Mouse (Mus musculus): ENCODE data around the gene Lgals7. TPM values are rescaled to one million over a fixed set of nuclear protein-coding genes. Genes with fewer than 3 reads are reported as not detected.
A peak's percentile ranks its signal among the peaks of the same experiment; 100 is the strongest.

Gene Lgals7
- total and polyA plus RNA-seq, 3 experiments = 0.61 to 4.0 TPM; not detected in 1

DNA sequence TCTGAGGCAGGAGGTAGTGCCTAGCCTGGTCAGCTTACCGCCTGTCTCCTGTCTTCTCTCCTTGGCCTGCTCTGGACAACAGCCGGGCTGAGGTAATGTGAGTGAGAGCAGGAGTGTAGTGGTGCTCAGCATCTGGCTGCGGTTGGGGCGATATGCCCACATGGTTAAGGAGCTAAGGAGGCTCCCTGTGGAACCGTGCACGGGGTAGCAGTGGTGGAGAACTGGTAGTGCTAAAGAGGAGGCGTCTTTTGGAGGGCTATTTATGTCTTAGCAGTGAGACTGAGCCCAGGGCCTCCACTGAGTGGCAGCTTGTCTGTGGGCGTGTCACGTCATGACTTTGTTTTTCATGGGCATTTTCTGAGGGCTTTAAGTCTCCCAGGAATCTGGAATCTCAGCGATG, 40.1 kb downstream of the Lgals7 start:
- H3K36me3 ChIP-seq (ENCODE audit: control insufficient read depth, insufficient read depth, low read length) = peaks cover 13% of the 10 kb centered on the region
- no peak for TF ChIP-seq CTCF (IDR thresholded peaks at IDR 0.05)
- no peaks in the 10 kb centered on the region for H3K79me2 ChIP-seq (replicated peaks; ENCODE audit: control insufficient read depth, insufficient read depth, low read length)
- no peak overlapping the region; the same call in 1 of the 2 replicates for H3K9ac ChIP-seq (ENCODE audit: low read depth, low read length)
- peak overlapping the region; percentile 82; the same call in 1 of the 2 replicates for H3K27ac ChIP-seq
- DNase-seq = no peak
- H3K4me3 ChIP-seq = no peak overlapping the region
- H3K27me3 ChIP-seq (ENCODE audit: control insufficient read depth, insufficient read depth, low read length) = no peaks in the 10 kb centered on the region
- intact Hi-C loops (cut with DNase I) = no loop called here
- 66% methylated on average over 10 of the region's 10 CpGs for WGBS
- peaks cover 14% of the 10 kb centered on the region for H3K4me1 ChIP-seq (ENCODE audit: control insufficient read depth, insufficient read depth, low read length)

DNA sequence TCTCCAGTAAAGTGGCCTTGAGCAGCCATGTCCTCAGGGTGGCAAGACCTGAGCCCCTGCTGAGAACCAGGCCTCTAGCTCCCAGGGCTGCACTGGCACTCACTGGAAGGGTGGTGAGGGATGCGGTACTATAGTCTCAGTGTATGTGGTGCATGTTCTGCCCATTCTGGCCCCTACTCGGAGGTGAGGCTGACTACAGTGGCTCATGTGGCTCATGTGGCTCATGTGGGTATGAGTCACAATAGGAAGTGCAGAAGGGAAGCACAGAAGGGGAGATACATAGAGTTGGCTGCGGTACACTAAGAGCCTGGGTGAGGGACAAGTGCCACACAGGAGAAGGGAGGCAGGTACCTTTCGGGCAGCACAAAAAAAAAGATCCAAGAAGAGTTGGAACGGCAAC, 43.5 kb downstream of the Lgals7 start:
- intact Hi-C loops (cut with DNase I) = no loop called here
- no peak overlapping the region for H3K9ac ChIP-seq (ENCODE audit: low read depth, low read length)
- DNase-seq = no peak
- 77% methylated on average over 5 of the region's 5 CpGs for WGBS
- no peaks in the 10 kb centered on the region for H3K79me2 ChIP-seq (replicated peaks; ENCODE audit: control insufficient read depth, insufficient read depth, low read length)
- H3K4me3 ChIP-seq = no peak overlapping the region
- TF ChIP-seq CTCF (IDR thresholded peaks at IDR 0.05) (no peak), EP300 (IDR thresholded peaks at IDR 0.05; ENCODE audit: insufficient read depth, low read depth, low read length) (no peak), POLR2A (IDR thresholded peaks at IDR 0.05; ENCODE audit: insufficient read depth, low read depth, low read length) (no peak)
- peaks cover 14% of the 10 kb centered on the region for H3K4me1 ChIP-seq (ENCODE audit: control insufficient read depth, insufficient read depth, low read length)
- no peak overlapping the region for H3K27ac ChIP-seq
- no peaks in the 10 kb centered on the region for H3K27me3 ChIP-seq (ENCODE audit: control insufficient read depth, insufficient read depth, low read length)
- H3K36me3 ChIP-seq (ENCODE audit: control insufficient read depth, insufficient read depth, low read length) = peaks cover 21% of the 10 kb centered on the region; the same call in 1 of the 2 replicates

DNA sequence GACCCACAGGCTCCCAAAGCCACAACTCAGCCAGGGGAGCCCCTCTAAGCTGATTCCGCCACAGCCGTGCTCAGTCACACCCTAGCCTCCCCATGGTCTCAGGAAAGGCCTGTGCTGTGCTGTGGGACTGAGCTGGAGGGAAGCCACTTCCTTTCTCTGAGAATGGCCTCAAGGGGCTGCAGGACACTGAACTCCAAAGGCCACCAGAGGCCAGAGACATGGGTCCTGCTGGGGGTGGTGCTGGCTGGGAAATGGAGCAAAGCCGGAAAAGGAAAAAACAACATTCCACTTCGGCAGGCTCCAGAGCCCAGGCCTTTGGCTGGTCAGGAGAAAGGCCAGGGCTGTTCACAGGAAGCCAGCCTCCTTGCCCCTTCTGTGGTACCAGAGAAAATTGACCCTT, 48.0 kb downstream of the Lgals7 start:
- Histone ChIP-seq H3K27ac (peak overlapping the region; percentile 93), H3K4me1 (ENCODE audit: control insufficient read depth, insufficient read depth, low read length) (peaks cover 23% of the 10 kb centered on the region), H3K9ac (ENCODE audit: low read depth, low read length) (peak overlapping the region; percentile 64), H3K4me3 (no peak overlapping the region), H3K27me3 (ENCODE audit: control insufficient read depth, insufficient read depth, low read length) (no peaks in the 10 kb centered on the region), H3K36me3 (ENCODE audit: control insufficient read depth, insufficient read depth, low read length) (peaks cover 32% of the 10 kb centered on the region), H3K79me2 (replicated peaks; ENCODE audit: control insufficient read depth, insufficient read depth, low read length) (no peaks in the 10 kb centered on the region)
- peak; percentile 73 to 86 for DNase-seq
- 41% methylated on average over 4 of the region's 4 CpGs for WGBS
- TF ChIP-seq POLR2A (IDR thresholded peaks at IDR 0.05; ENCODE audit: insufficient read depth, low read depth, low read length) (peak; percentile 55; the same call in 1 of the 2 replicates), CTCF (IDR thresholded peaks at IDR 0.05) (peak; percentile 65), EP300 (IDR thresholded peaks at IDR 0.05; ENCODE audit: insufficient read depth, low read depth, low read length) (peak; percentile 96)
- intact Hi-C loops (cut with DNase I) = loop anchor here (2.0 kb wide), 1 partner anchor 47 kb away; no protein-coding TSS in a partner anchor

DNA sequence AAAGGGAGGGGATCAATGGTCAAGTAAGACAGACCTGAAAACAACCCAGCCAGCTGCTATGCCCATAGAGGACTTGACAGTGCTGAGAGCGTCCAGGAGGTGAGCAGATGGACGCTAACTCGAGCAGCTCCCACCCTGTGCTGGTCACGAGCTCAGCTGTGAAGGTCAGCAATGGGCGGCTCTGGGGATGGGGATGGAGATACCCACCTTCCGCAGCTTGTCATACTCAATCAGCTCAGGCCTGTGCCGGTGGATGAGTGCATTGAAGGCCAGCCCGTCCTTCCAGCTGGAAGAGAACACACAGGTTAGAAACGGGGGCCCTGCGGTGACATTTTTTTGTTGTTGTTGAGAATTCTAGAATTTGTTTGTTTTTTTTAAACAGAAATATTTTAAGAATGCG, 49.5 kb downstream of the Lgals7 start:
- 70% methylated on average over 11 of the region's 11 CpGs for WGBS
- Histone ChIP-seq H3K4me1 (ENCODE audit: control insufficient read depth, insufficient read depth, low read length) (peaks cover 33% of the 10 kb centered on the region), H3K27ac (peak overlapping the region; percentile 93), H3K4me3 (no peak overlapping the region), H3K79me2 (replicated peaks; ENCODE audit: control insufficient read depth, insufficient read depth, low read length) (no peaks in the 10 kb centered on the region), H3K36me3 (ENCODE audit: control insufficient read depth, insufficient read depth, low read length) (peaks cover 39% of the 10 kb centered on the region), H3K27me3 (ENCODE audit: control insufficient read depth, insufficient read depth, low read length) (no peaks in the 10 kb centered on the region), H3K9ac (ENCODE audit: low read depth, low read length) (no peak overlapping the region)
- TF ChIP-seq POLR2A (IDR thresholded peaks at IDR 0.05; ENCODE audit: insufficient read depth, low read depth, low read length) = no peak
- no peak for TF ChIP-seq EP300 (IDR thresholded peaks at IDR 0.05; ENCODE audit: insufficient read depth, low read depth, low read length)
- no peak for TF ChIP-seq CTCF (IDR thresholded peaks at IDR 0.05)
- DNase-seq = no peak
- intact Hi-C loops (cut with DNase I) = no loop called here

Other genes starting within 250 kb of the Lgals7 start
- not detected for gene Acp7, start 232.5 kb upstream of the Lgals7 start, total RNA-seq (2021)
- 0.49 TPM in 1 of 2 replicates, not detected in the other for gene Acp7, start 232.5 kb upstream of the Lgals7 start, polyA plus RNA-seq (2012; rRNA removed)
- gene Fbxo27, start 171.0 kb upstream of the Lgals7 start, total RNA-seq (2021) = under 1 TPM in 1 of 2 experiments, not detected in 1; 0.23 TPM
- 1.1 and 1.2 TPM in 2 replicates for gene Fbxo27, start 171.0 kb upstream of the Lgals7 start, polyA plus RNA-seq (2012; rRNA removed)
- gene Fbxo17, start 147.0 kb upstream of the Lgals7 start, total RNA-seq (2021) = under 1 TPM; 0.37 to 0.57 TPM
- 1.7 and 2.0 TPM in 2 replicates for gene Fbxo17, start 147.0 kb upstream of the Lgals7 start, polyA plus RNA-seq (2012; rRNA removed)
- 10 to 100 TPM; 47.8 to 57.3 TPM for gene Mrps12, start 122.0 kb upstream of the Lgals7 start, total RNA-seq (2021)
- 36.3 and 51.9 TPM in 2 replicates for gene Mrps12, start 122.0 kb upstream of the Lgals7 start, polyA plus RNA-seq (2012; rRNA removed)
- 10 to 100 TPM; 13.7 to 14.2 TPM for gene Sars2, start 121.9 kb upstream of the Lgals7 start, total RNA-seq (2021)
- 18.5 and 20.2 TPM in 2 replicates for gene Sars2, start 121.9 kb upstream of the Lgals7 start, polyA plus RNA-seq (2012; rRNA removed)
- gene Ccer2, start 107.7 kb upstream of the Lgals7 start, total RNA-seq (2021) = not detected
- not detected in 2 replicates for gene Ccer2, start 107.7 kb upstream of the Lgals7 start, polyA plus RNA-seq (2012; rRNA removed)
- gene Sirt2, start 97.1 kb upstream of the Lgals7 start, total RNA-seq (2021) = 10 to 100 TPM; 78.8 to 92.3 TPM
- gene Sirt2, start 97.1 kb upstream of the Lgals7 start, polyA plus RNA-seq (2012; rRNA removed) = 82.9 and 103 TPM in 2 replicates
- 10 to 100 TPM; 25.1 to 31.6 TPM for gene Nfkbib, start 96.3 kb upstream of the Lgals7 start, total RNA-seq (2021)
- gene Nfkbib, start 96.3 kb upstream of the Lgals7 start, polyA plus RNA-seq (2012; rRNA removed) = 18.7 and 27.8 TPM in 2 replicates
- gene Rinl, start 74.9 kb upstream of the Lgals7 start, total RNA-seq (2021) = 1 to 10 TPM; 1.3 to 2.0 TPM
- 3.2 and 3.3 TPM in 2 replicates for gene Rinl, start 74.9 kb upstream of the Lgals7 start, polyA plus RNA-seq (2012; rRNA removed)
- gene Hnrnpl, start 55.3 kb upstream of the Lgals7 start, total RNA-seq (2021) = 100 to 1,000 TPM; 192 to 206 TPM
- 208 and 348 TPM in 2 replicates for gene Hnrnpl, start 55.3 kb upstream of the Lgals7 start, polyA plus RNA-seq (2012; rRNA removed)
- gene Ech1, start 38.6 kb upstream of the Lgals7 start, total RNA-seq (2021) = 1,000 to 10,000 TPM; 1,826 to 2,229 TPM
- 2,087 and 2,697 TPM in 2 replicates for gene Ech1, start 38.6 kb upstream of the Lgals7 start, polyA plus RNA-seq (2012; rRNA removed)
- gene Lgals4, start 30.0 kb upstream of the Lgals7 start, total RNA-seq (2021) = 10 to 100 TPM; 18.5 to 27.6 TPM
- 63.6 and 121 TPM in 2 replicates for gene Lgals4, start 30.0 kb upstream of the Lgals7 start, polyA plus RNA-seq (2012; rRNA removed)
- gene Capn12, start 17.6 kb downstream of the Lgals7 start, total RNA-seq (2021) = under 1 TPM; 0.23 to 0.39 TPM
- gene Capn12, start 17.6 kb downstream of the Lgals7 start, polyA plus RNA-seq (2012; rRNA removed) = 0.49 and 0.61 TPM in 2 replicates
- 10 to 100 TPM; 66.1 to 85.7 TPM for gene Actn4, start 98.5 kb downstream of the Lgals7 start, total RNA-seq (2021)
- 123 and 132 TPM in 2 replicates for gene Actn4, start 98.5 kb downstream of the Lgals7 start, polyA plus RNA-seq (2012; rRNA removed)
- gene Eif3k, start 118.0 kb downstream of the Lgals7 start, total RNA-seq (2021) = 100 to 1,000 TPM; 156 to 177 TPM
- 221 and 283 TPM in 2 replicates for gene Eif3k, start 118.0 kb downstream of the Lgals7 start, polyA plus RNA-seq (2012; rRNA removed)
- gene Map4k1, start 118.2 kb downstream of the Lgals7 start, total RNA-seq (2021) = 1 to 10 TPM in 1 of 2 experiments, under 1 TPM in 1; 0.91 to 1.1 TPM
- 2.7 and 3.4 TPM in 2 replicates for gene Map4k1, start 118.2 kb downstream of the Lgals7 start, polyA plus RNA-seq (2012; rRNA removed)